Mouse (Mus musculus) heart, adult 2 months (tissue): ENCODE measurements around the gene Tenm4.

ENCODE experiments used
- CTCF ChIP-seq: fragments of 200-600 bp; IDR thresholded peaks from 2 replicates; pipeline ENCODE4 v1.8.1; 2022; ENCODE audit warnings: antibody characterized with exemption, mild to moderate bottlenecking, moderate library complexity
- POLR2A ChIP-seq: fragments of 200-500 bp; IDR thresholded peaks from 2 replicates; pipeline ENCODE4 v1.6.1; 2011; ENCODE audit warnings: mild to moderate bottlenecking, low read depth, low read length, control low read depth; ENCODE audit not compliant: insufficient read depth

- no peak for TF ChIP-seq POLR2A
- TF ChIP-seq CTCF: no peak
Observed at GRCm38 (mm10) chr7:96500108-96500507, 329.1 kb downstream of the Tenm4 start.
